Mouse (Mus musculus) myocyte (in vitro differentiated cells): ENCODE data around the gene Hebp2. TPM values are rescaled to one million over a fixed set of nuclear protein-coding genes. Genes with fewer than 3 reads are reported as not detected.

ENCODE experiments used
- H3K27me3 ChIP-seq: one replicate; pipeline ENCODE4 v1.6.1; 2011; ENCODE audit not compliant: control insufficient read depth, insufficient read depth, insufficient read length
- H3K36me3 ChIP-seq: one replicate; pipeline ENCODE4 v1.6.1; 2011; ENCODE audit not compliant: control insufficient read depth, insufficient read depth
- H3K4me2 ChIP-seq: one replicate; pipeline ENCODE4 v1.6.1; 2011; ENCODE audit warnings: low read depth, control low read depth
- H3K4me3 ChIP-seq: one replicate; pipeline ENCODE4 v1.5.1; 2011; ENCODE audit warnings: mild to moderate bottlenecking, control low read depth, moderate library complexity
- H3K79me2 ChIP-seq: one replicate; pipeline ENCODE4 v1.6.1; 2011; ENCODE audit not compliant: control insufficient read depth, insufficient read depth
- H3ac ChIP-seq: one replicate; pipeline ENCODE4 v1.6.1; 2011; ENCODE audit not compliant: control insufficient read depth, insufficient read length
- CEBPB ChIP-seq: IDR thresholded peaks from 2 replicates; pipeline ENCODE4 v1.6.1; 2011; ENCODE audit warnings: mild to moderate bottlenecking, moderate library complexity; ENCODE audit not compliant: poor library complexity, insufficient read depth, severe bottlenecking
- E2F4 ChIP-seq: IDR thresholded peaks from one replicate; pipeline ENCODE4 v1.6.1; 2011; ENCODE audit warnings: mild to moderate bottlenecking, control low read depth, moderate library complexity; ENCODE audit not compliant: insufficient read depth
- MAX ChIP-seq: IDR thresholded peaks from one replicate; pipeline ENCODE4 v1.6.1; 2011; ENCODE audit warnings: low read depth, mild to moderate bottlenecking, control low read depth
- MYOD1 ChIP-seq, 3 experiments: IDR thresholded peaks; one replicate each; pipeline ENCODE4 v1.6.1; 2011; ENCODE audit warnings: control low read depth in 2 of 3, low read depth in 2 of 3, mild to moderate bottlenecking in 2 of 3, moderate library complexity in 1 of 3; ENCODE audit not compliant: insufficient read length in 2 of 3, control insufficient read depth in 1 of 3
- MYOG ChIP-seq, 3 experiments: IDR thresholded peaks; one replicate each; pipeline ENCODE4 v1.6.1; 2011; ENCODE audit warnings: control low read depth in 2 of 3, low read depth in 2 of 3, mild to moderate bottlenecking in 2 of 3; ENCODE audit not compliant: insufficient read length in 2 of 3, control insufficient read depth in 1 of 3, insufficient read depth in 1 of 3
- POLR2A ChIP-seq: IDR thresholded peaks from one replicate; pipeline ENCODE4 v1.6.1; 2011; ENCODE audit warnings: low read depth, mild to moderate bottlenecking, control low read depth, moderate library complexity; ENCODE audit not compliant: insufficient read length
- POLR2AphosphoS2 ChIP-seq: IDR thresholded peaks from one replicate; pipeline ENCODE4 v1.6.1; 2011; ENCODE audit warnings: low read depth, control low read depth; ENCODE audit not compliant: insufficient read length
- REST ChIP-seq: IDR thresholded peaks from one replicate; pipeline ENCODE4 v1.6.1; 2011; ENCODE audit warnings: mild to moderate bottlenecking, control low read depth, moderate library complexity; ENCODE audit not compliant: insufficient read depth, insufficient read length
- SRF ChIP-seq: IDR thresholded peaks from one replicate; pipeline ENCODE4 v1.6.1; 2011; ENCODE audit warnings: low read depth; ENCODE audit not compliant: control insufficient read depth, insufficient read length
- TCF12 ChIP-seq: IDR thresholded peaks from one replicate; pipeline ENCODE4 v1.6.1; 2011; ENCODE audit warnings: mild to moderate bottlenecking, control low read depth; ENCODE audit not compliant: poor library complexity, insufficient read depth, severe bottlenecking
- TCF3 ChIP-seq: IDR thresholded peaks from one replicate; pipeline ENCODE4 v1.6.1; 2011; ENCODE audit warnings: low read depth, control low read depth; ENCODE audit not compliant: insufficient read length
- USF1 ChIP-seq: IDR thresholded peaks from one replicate; pipeline ENCODE4 v1.6.1; 2011; ENCODE audit warnings: low read depth, mild to moderate bottlenecking, control low read depth, moderate library complexity
- polyA plus RNA-seq: library from polyadenylated mRNA; unstranded; fragments of >200 nt; fragmentation: generic; extraction: Trizol; gene quantifications from one replicate; pipeline ENCODE4 v1.2.1, GENCODE M21; 2012; ENCODE audit warnings: missing spikeins

Gene Hebp2
- 9.7 TPM for polyA plus RNA-seq

GRCm38 (mm10) chr10:18545813-18546235, at the start of gene Hebp2:
Gene Hebp2, minus strand, starts transcription at chr10:18546076.
- H3K4me3 ChIP-seq, result peak within 1 kb of the TSS; percentile 30
- H3ac ChIP-seq, result no peak within 1 kb of the TSS
- H3K79me2 ChIP-seq, result no peaks in the 10 kb centered on the region
- H3K36me3 ChIP-seq, result no peaks in the 10 kb centered on the region
- TF ChIP-seq MAX, result no peak
- no peak for TF ChIP-seq CEBPB
- no peak for TF ChIP-seq REST
- TF ChIP-seq TCF12, result no peak
- TF ChIP-seq E2F4, result no peak
- no peak for TF ChIP-seq TCF3
- no peak for TF ChIP-seq USF1
- TF ChIP-seq POLR2A, result no peak
- TF ChIP-seq MYOD1 (IDR thresholded peaks at IDR 0.05; ENCODE audit: control insufficient read depth in 1 of 3, insufficient read length in 2 of 3, low read depth in 2 of 3), result no peak
- TF ChIP-seq POLR2AphosphoS2, result no peak
- TF ChIP-seq SRF, result no peak
- TF ChIP-seq MYOG (IDR thresholded peaks at IDR 0.05; ENCODE audit: control insufficient read depth in 1 of 3, insufficient read depth in 1 of 3, insufficient read length in 2 of 3, low read depth in 2 of 3), result no peak
- peak within 1 kb of the TSS; percentile 91 for H3K4me2 ChIP-seq
- H3K27me3 ChIP-seq, result no peaks in the 10 kb centered on the region

DNA sequence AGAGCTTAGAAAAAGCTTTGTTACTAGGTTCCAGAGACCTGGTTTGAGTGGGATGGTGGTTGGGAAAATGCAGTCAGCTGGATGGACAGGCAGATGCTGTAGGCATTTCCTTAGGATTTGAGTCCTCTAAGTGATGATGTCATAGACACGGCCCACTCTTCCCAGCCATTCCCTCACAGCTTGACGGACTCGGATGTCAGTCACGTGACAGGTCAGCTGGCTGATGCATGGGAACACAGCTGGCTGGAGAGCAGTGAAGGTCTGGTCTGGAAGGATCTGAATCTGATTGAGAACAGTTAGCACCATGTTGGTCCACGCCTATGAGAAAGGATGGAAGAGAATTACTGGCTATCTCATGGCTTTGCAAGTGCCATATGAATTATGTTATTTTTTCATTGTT, 43.6 kb upstream of the Hebp2 start:
- peaks cover 15% of the 10 kb centered on the region for H3K27me3 ChIP-seq
- no peaks in the 10 kb centered on the region for H3K79me2 ChIP-seq
- no peak overlapping the region for H3ac ChIP-seq
- no peaks in the 10 kb centered on the region for H3K36me3 ChIP-seq
- TF ChIP-seq REST (no peak), POLR2A (no peak), TCF12 (no peak), MAX (no peak), TCF3 (no peak), MYOD1 (IDR thresholded peaks at IDR 0.05; ENCODE audit: control insufficient read depth in 1 of 3, insufficient read length in 2 of 3, low read depth in 2 of 3) (peak in 1 of 3 experiments; percentile 15), SRF (no peak), USF1 (peak; percentile 51), CEBPB (no peak), E2F4 (no peak), POLR2AphosphoS2 (no peak), MYOG (IDR thresholded peaks at IDR 0.05; ENCODE audit: control insufficient read depth in 1 of 3, insufficient read depth in 1 of 3, insufficient read length in 2 of 3, low read depth in 2 of 3) (no peak)
- H3K4me2 ChIP-seq, result no peak overlapping the region
- no peak overlapping the region for H3K4me3 ChIP-seq

- Histone ChIP-seq H3ac (no peak overlapping the region), H3K79me2 (no peaks in the 10 kb centered on the region), H3K4me3 (no peak overlapping the region), H3K27me3 (peaks cover 2% of the 10 kb centered on the region), H3K4me2 (peak overlapping the region; percentile 18), H3K36me3 (no peaks in the 10 kb centered on the region)
- TF ChIP-seq SRF, result no peak
- TF ChIP-seq CEBPB, result no peak
These were observed 38.3 kb upstream of the Hebp2 start for GRCm38 (mm10) chr10:18584188-18584587.

- no peaks in the 10 kb centered on the region for H3K27me3 ChIP-seq
- H3K4me3 ChIP-seq, result no peak overlapping the region
- H3K4me2 ChIP-seq, result no peak overlapping the region
- H3ac ChIP-seq, result no peak overlapping the region
- H3K79me2 ChIP-seq, result no peaks in the 10 kb centered on the region
- TF ChIP-seq CEBPB (no peak), POLR2AphosphoS2 (no peak), POLR2A (no peak), SRF (no peak), REST (no peak), MYOG (IDR thresholded peaks at IDR 0.05; ENCODE audit: control insufficient read depth in 1 of 3, insufficient read depth in 1 of 3, insufficient read length in 2 of 3, low read depth in 2 of 3) (no peak), TCF12 (no peak), E2F4 (no peak), USF1 (no peak), TCF3 (no peak), MYOD1 (IDR thresholded peaks at IDR 0.05; ENCODE audit: control insufficient read depth in 1 of 3, insufficient read length in 2 of 3, low read depth in 2 of 3) (no peak), MAX (no peak)
- no peaks in the 10 kb centered on the region for H3K36me3 ChIP-seq
These were observed 26.7 kb upstream of the Hebp2 start for GRCm38 (mm10) chr10:18572581-18572980.

- TF ChIP-seq TCF12 (no peak), POLR2A (no peak), SRF (no peak), E2F4 (no peak), CEBPB (no peak), POLR2AphosphoS2 (no peak), USF1 (no peak)
- no peak overlapping the region for H3ac ChIP-seq
- H3K27me3 ChIP-seq, result no peaks in the 10 kb centered on the region
- no peaks in the 10 kb centered on the region for H3K79me2 ChIP-seq
- no peak overlapping the region for H3K4me3 ChIP-seq
- no peaks in the 10 kb centered on the region for H3K36me3 ChIP-seq
- no peak overlapping the region for H3K4me2 ChIP-seq
These were observed 17.1 kb upstream of the Hebp2 start for GRCm38 (mm10) chr10:18562940-18563339.
